Mouse (Mus musculus) forebrain, embryonic 13.5 days (tissue): ENCODE measurements around the gene Olfr104-ps. TPM values are rescaled to one million over a fixed set of nuclear protein-coding genes. Genes with fewer than 3 reads are reported as not detected.

Experiments used
- ATAC-seq: fragments of 200-750 bp; cut with Nextera tagmentation; 2 replicates; pipeline ENCODE4 v1.8.0; 2017
- H3K27ac ChIP-seq: fragments of 300-500 bp; sonication (generic); 2 replicates; pipeline ENCODE4 v1.5.1; 2015; ENCODE audit warnings: inconsistent platforms, mild to moderate bottlenecking, moderate library complexity
- H3K27me3 ChIP-seq: fragments of 300-500 bp; sonication (generic); 2 replicates; pipeline ENCODE4 v1.6.1; 2015; ENCODE audit warnings: mild to moderate bottlenecking, inconsistent platforms
- H3K36me3 ChIP-seq: fragments of 300-500 bp; sonication (generic); 2 replicates; pipeline ENCODE4 v1.6.1; 2015; ENCODE audit warnings: mild to moderate bottlenecking, inconsistent platforms; ENCODE audit not compliant: poor library complexity, severe bottlenecking
- H3K4me1 ChIP-seq: fragments of 300-500 bp; sonication (generic); 2 replicates; pipeline ENCODE4 v1.6.1; 2015; ENCODE audit warnings: inconsistent platforms
- H3K4me2 ChIP-seq: fragments of 300-500 bp; sonication (generic); 2 replicates; pipeline ENCODE4 v1.6.1; 2015; ENCODE audit warnings: inconsistent platforms, mild to moderate bottlenecking, moderate library complexity
- H3K4me3 ChIP-seq: fragments of 300-500 bp; sonication (generic); 2 replicates; pipeline ENCODE4 v1.5.1; 2015; ENCODE audit warnings: mild to moderate bottlenecking, inconsistent platforms
- H3K9ac ChIP-seq: fragments of 300-500 bp; sonication (generic); 2 replicates; pipeline ENCODE4 v1.6.1; 2015; ENCODE audit warnings: mild to moderate bottlenecking, inconsistent platforms
- H3K9me3 ChIP-seq: fragments of 300-500 bp; sonication (generic); replicated peaks from 2 replicates; pipeline ENCODE4 v1.6.1; 2016; ENCODE audit warnings: inconsistent platforms
- WGBS: fragments of 180-500 bp; shearing (Covaris S2); methylation state at CpG from one replicate; pipeline ENCODE4 v1.1.7; 2015; 5-methylcytosine and 5-hydroxymethylcytosine counted together
- polyA plus RNA-seq: library from polyadenylated mRNA; unstranded; fragments of >200 nt; fragmentation: Nextera tagmentation; extraction: Ambion mirVana; gene quantifications from 2 replicates; pipeline ENCODE4 v1.2.1, GENCODE M21; 2015

Olfr104-ps gene
- polyA plus RNA-seq = not detected in 2 replicates

GRCm38 (mm10) chr17:37359282-37359681, at the start of gene Olfr104-ps:
Olfr104-ps (plus strand) TSS chr17:37359582.
- H3K4me3 ChIP-seq = no peak within 1 kb of the TSS
- no peaks in the 10 kb centered on the region for H3K4me1 ChIP-seq
- H3K27me3 ChIP-seq = no peaks in the 10 kb centered on the region
- H3K4me2 ChIP-seq = no peak within 1 kb of the TSS
- H3K9ac ChIP-seq = no peak within 1 kb of the TSS
- H3K9me3 ChIP-seq = no peaks in the 10 kb centered on the region
- no peak within 1 kb of the TSS for H3K27ac ChIP-seq
- no peaks in the 10 kb centered on the region for H3K36me3 ChIP-seq
- ATAC-seq = no peak

- no peak overlapping the region for H3K9ac ChIP-seq
- H3K27ac ChIP-seq = no peak overlapping the region
- 56% methylated on average over 2 of the region's 2 CpGs for WGBS
- H3K9me3 ChIP-seq = no peaks in the 10 kb centered on the region
- no peaks in the 10 kb centered on the region for H3K27me3 ChIP-seq
- H3K4me1 ChIP-seq = no peaks in the 10 kb centered on the region
- H3K36me3 ChIP-seq = no peaks in the 10 kb centered on the region
- no peak for ATAC-seq
- H3K4me3 ChIP-seq = no peak overlapping the region
- no peak overlapping the region for H3K4me2 ChIP-seq
Measured at GRCm38 (mm10) chr17:37310146-37310699, 49.2 kb upstream of the Olfr104-ps start.

- H3K9me3 ChIP-seq = no peaks in the 10 kb centered on the region; the same call in 1 of the 2 replicates
- no peaks in the 10 kb centered on the region for H3K27me3 ChIP-seq
- H3K36me3 ChIP-seq = no peaks in the 10 kb centered on the region
- no peak within 1 kb of the TSS for H3K27ac ChIP-seq
- no peaks in the 10 kb centered on the region for H3K4me1 ChIP-seq
- no peak within 1 kb of the TSS for H3K4me2 ChIP-seq
- H3K9ac ChIP-seq = no peak within 1 kb of the TSS
- no peak for ATAC-seq
- H3K4me3 ChIP-seq = no peak within 1 kb of the TSS
Measured at GRCm38 (mm10) chr17:37316954-37317353, 42.4 kb upstream of the Olfr104-ps start, which contains the start of gene Olfr102. Olfr102 (minus strand) TSS chr17:37317054.

GRCm38 (mm10) chr17:37339598-37339997, 19.8 kb upstream of the Olfr104-ps start, which contains the start of gene Olfr103:
Olfr103 (minus strand) TSS chr17:37339698.
- no peaks in the 10 kb centered on the region for H3K9me3 ChIP-seq
- ATAC-seq = no peak
- 90% methylated on average over 2 of the region's 2 CpGs for WGBS
- no peak within 1 kb of the TSS for H3K9ac ChIP-seq
- H3K36me3 ChIP-seq = no peaks in the 10 kb centered on the region
- no peak within 1 kb of the TSS for H3K27ac ChIP-seq
- H3K27me3 ChIP-seq = no peaks in the 10 kb centered on the region
- no peaks in the 10 kb centered on the region for H3K4me1 ChIP-seq
- H3K4me2 ChIP-seq = no peak within 1 kb of the TSS
- no peak within 1 kb of the TSS for H3K4me3 ChIP-seq

- ATAC-seq = no peak
- Histone ChIP-seq H3K4me2 (no peak within 1 kb of the TSS), H3K9ac (no peak within 1 kb of the TSS), H3K27ac (no peak within 1 kb of the TSS), H3K4me1 (no peaks in the 10 kb centered on the region), H3K9me3 (no peaks in the 10 kb centered on the region), H3K27me3 (no peaks in the 10 kb centered on the region), H3K36me3 (no peaks in the 10 kb centered on the region), H3K4me3 (no peak within 1 kb of the TSS)
Measured at GRCm38 (mm10) chr17:37378733-37379132, 19.4 kb downstream of the Olfr104-ps start, which contains the start of gene Olfr105-ps. Olfr105-ps (plus strand) TSS chr17:37379033.

- Histone ChIP-seq H3K4me1 (no peaks in the 10 kb centered on the region), H3K27me3 (no peaks in the 10 kb centered on the region), H3K4me2 (no peak within 1 kb of the TSS), H3K9me3 (no peaks in the 10 kb centered on the region), H3K9ac (no peak within 1 kb of the TSS), H3K36me3 (no peaks in the 10 kb centered on the region), H3K27ac (no peak within 1 kb of the TSS), H3K4me3 (no peak within 1 kb of the TSS)
- WGBS = 71% methylated on average over 1 of the region's 1 CpGs
- no peak for ATAC-seq
Measured at GRCm38 (mm10) chr17:37390093-37390492, 30.7 kb downstream of the Olfr104-ps start, which contains the start of gene Olfr106-ps. Olfr106-ps (plus strand) TSS chr17:37390393.

- 84% methylated on average over 3 of the region's 3 CpGs for WGBS
- Histone ChIP-seq H3K9me3 (no peaks in the 10 kb centered on the region), H3K4me3 (no peak within 1 kb of the TSS), H3K9ac (no peak within 1 kb of the TSS), H3K27ac (no peak within 1 kb of the TSS), H3K4me1 (no peaks in the 10 kb centered on the region), H3K4me2 (no peak within 1 kb of the TSS), H3K27me3 (no peaks in the 10 kb centered on the region), H3K36me3 (no peaks in the 10 kb centered on the region)
- ATAC-seq = no peak
Measured at GRCm38 (mm10) chr17:37398926-37399325, 39.5 kb downstream of the Olfr104-ps start, which contains the start of gene Olfr107. Olfr107 (plus strand) TSS chr17:37399226.

- H3K36me3 ChIP-seq = no peaks in the 10 kb centered on the region
- H3K9me3 ChIP-seq = 0 out of 2 replicates have a peak, but pooled peaks cover 5% of the 10 kb centered on the region
- no peak overlapping the region for H3K9ac ChIP-seq
- no peaks in the 10 kb centered on the region for H3K27me3 ChIP-seq
- no peak overlapping the region for H3K4me3 ChIP-seq
- no peaks in the 10 kb centered on the region for H3K4me1 ChIP-seq
- ATAC-seq = no peak
- no peak overlapping the region for H3K27ac ChIP-seq
- no peak overlapping the region for H3K4me2 ChIP-seq
Measured at GRCm38 (mm10) chr17:37413380-37413779, 54.0 kb downstream of the Olfr104-ps start.

Other genes starting within 250 kb of the Olfr104-ps start
- not detected in 2 replicates for gene Olfr92, start 239.5 kb upstream of the Olfr104-ps start, polyA plus RNA-seq
- gene Olfr93, start 198.1 kb upstream of the Olfr104-ps start, polyA plus RNA-seq = not detected in 2 replicates
- gene Ubd, start 165.7 kb upstream of the Olfr104-ps start, polyA plus RNA-seq = not detected in 2 replicates
- not detected in 2 replicates for gene Olfr94, start 158.6 kb upstream of the Olfr104-ps start, polyA plus RNA-seq
- gene Olfr95, start 146.5 kb upstream of the Olfr104-ps start, polyA plus RNA-seq = not detected in 2 replicates
- not detected in 2 replicates for gene Olfr96, start 139.4 kb upstream of the Olfr104-ps start, polyA plus RNA-seq
- not detected in 2 replicates for gene Olfr97, start 122.3 kb upstream of the Olfr104-ps start, polyA plus RNA-seq
- not detected in 2 replicates for gene Olfr98, start 95.8 kb upstream of the Olfr104-ps start, polyA plus RNA-seq
- 0.61 and 1.6 TPM in 2 replicates for gene H2-M3, start 89.4 kb upstream of the Olfr104-ps start, polyA plus RNA-seq
- gene Olfr99, start 76.1 kb upstream of the Olfr104-ps start, polyA plus RNA-seq = not detected in 2 replicates
- gene Olfr101, start 55.3 kb upstream of the Olfr104-ps start, polyA plus RNA-seq = not detected in 2 replicates
- gene Olfr102, start 42.5 kb upstream of the Olfr104-ps start, polyA plus RNA-seq = not detected in 2 replicates
- not detected in 2 replicates for gene Olfr103, start 19.9 kb upstream of the Olfr104-ps start, polyA plus RNA-seq
- gene Olfr105-ps, start 19.5 kb downstream of the Olfr104-ps start, polyA plus RNA-seq = not detected in 2 replicates
- not detected in 2 replicates for gene Olfr106-ps, start 30.8 kb downstream of the Olfr104-ps start, polyA plus RNA-seq
- gene Olfr107, start 39.6 kb downstream of the Olfr104-ps start, polyA plus RNA-seq = not detected in 2 replicates
- not detected in 2 replicates for gene Olfr108, start 85.9 kb downstream of the Olfr104-ps start, polyA plus RNA-seq
- not detected in 2 replicates for gene Olfr109, start 99.3 kb downstream of the Olfr104-ps start, polyA plus RNA-seq
- not detected in 2 replicates for gene H2-M2, start 124.0 kb downstream of the Olfr104-ps start, polyA plus RNA-seq
- gene Olfr110, start 132.9 kb downstream of the Olfr104-ps start, polyA plus RNA-seq = not detected in 2 replicates
- not detected in 2 replicates for gene Olfr111, start 148.4 kb downstream of the Olfr104-ps start, polyA plus RNA-seq
- gene Olfr112, start 209.9 kb downstream of the Olfr104-ps start, polyA plus RNA-seq = not detected in 2 replicates
- not detected in 2 replicates for gene Olfr113, start 218.1 kb downstream of the Olfr104-ps start, polyA plus RNA-seq
- not detected in 2 replicates for gene Olfr114, start 233.2 kb downstream of the Olfr104-ps start, polyA plus RNA-seq